Mouse (Mus musculus) lung, adult 18-20 months (tissue): Measurements from ENCODE around the gene Khdc4.
"Not testable (repeated sequence)": the region's sequence is repeated elsewhere in the genome, so short reads cannot be mapped to it uniquely, and the experiment has no call there.

Source experiments
- DNase-seq, 2 experiments: peaks; one replicate each; pipeline ENCODE4 v3.0.0; 2022; ENCODE audit warnings: mixed read lengths in 2 of 2

Khdc4 gene

GRCm38 (mm10) chr3:88658441-88659127 lies 27.0 kb upstream of the Khdc4 start:
- no peak for DNase-seq

- no peak for DNase-seq
Measured at GRCm38 (mm10) chr3:88659798-88660197, 25.8 kb upstream of the Khdc4 start.

- no peak for DNase-seq
Measured at GRCm38 (mm10) chr3:88664095-88664494, 21.5 kb upstream of the Khdc4 start.

GRCm38 (mm10) chr3:88677399-88677798 lies 8.2 kb upstream of the Khdc4 start:
- DNase-seq = peak; percentile 59 to 83

- DNase-seq = no peak
Measured at GRCm38 (mm10) chr3:88683814-88684213, 1.8 kb upstream of the Khdc4 start.

- DNase-seq = no peak
Measured at GRCm38 (mm10) chr3:88684236-88684979, 1.2 kb upstream of the Khdc4 start.

GRCm38 (mm10) chr3:88685958-88686451 lies 402 bp downstream of the Khdc4 start:
- peak; percentile 47 to 58 for DNase-seq

- no peak for DNase-seq
Measured at GRCm38 (mm10) chr3:88686734-88687611, 1.4 kb downstream of the Khdc4 start.

- no peak for DNase-seq
Measured at GRCm38 (mm10) chr3:88689079-88689478, 3.5 kb downstream of the Khdc4 start.

- DNase-seq = no peak
Measured at GRCm38 (mm10) chr3:88695545-88695944, 9.9 kb downstream of the Khdc4 start.

- no peak for DNase-seq
Measured at GRCm38 (mm10) chr3:88698051-88698450, 12.4 kb downstream of the Khdc4 start.

GRCm38 (mm10) chr3:88698834-88699233 lies 13.2 kb downstream of the Khdc4 start:
- DNase-seq = no peak

- DNase-seq = no peak
Measured at GRCm38 (mm10) chr3:88700247-88700646, 14.6 kb downstream of the Khdc4 start.

GRCm38 (mm10) chr3:88701222-88701621 lies 15.6 kb downstream of the Khdc4 start:
- no peak for DNase-seq

- no peak for DNase-seq
Measured at GRCm38 (mm10) chr3:88713709-88714108, 28.1 kb downstream of the Khdc4 start.

GRCm38 (mm10) chr3:88714725-88715124 lies 29.1 kb downstream of the Khdc4 start:
- DNase-seq = no peak

GRCm38 (mm10) chr3:88715716-88716115 lies 30.1 kb downstream of the Khdc4 start:
- not testable (repeated sequence) for DNase-seq

GRCm38 (mm10) chr3:88716399-88717197 lies 31.0 kb downstream of the Khdc4 start, which contains the start of gene Rit1:
Rit1 (plus strand) TSS chr3:88716838.
- DNase-seq = peak; percentile 82 to 89

- peak; percentile 31 to 39 for DNase-seq
Measured at GRCm38 (mm10) chr3:88717198-88717798, 31.7 kb downstream of the Khdc4 start.

- DNase-seq = peak in 1 of 2 experiments; percentile 20
Measured at GRCm38 (mm10) chr3:88717831-88718230, 32.2 kb downstream of the Khdc4 start.

GRCm38 (mm10) chr3:88719098-88719497 lies 33.5 kb downstream of the Khdc4 start:
- peak; percentile 70 to 78 for DNase-seq

GRCm38 (mm10) chr3:88736556-88736955 lies 51.0 kb downstream of the Khdc4 start:
- peak in 1 of 2 experiments; percentile 25 for DNase-seq
